Mouse (Mus musculus) heart, adult 8-10 months (tissue): ENCODE measurements around the gene Hyal3. TPM values are rescaled to one million over a fixed set of nuclear protein-coding genes. Genes with fewer than 3 reads are reported as not detected.

Experiments used
- DNase-seq: peaks from one replicate; pipeline ENCODE4 v3.0.0; 2022; ENCODE audit warnings: low spot score
- total RNA-seq, 4 experiments: library from RNA; stranded (reverse); gene quantifications; 2 replicates each; pipeline ENCODE4 v1.2.4; 2022

Gene Hyal3
- total RNA-seq, 4 experiments from 2014 or later = 0.20 to 0.72 (median 0.25) TPM

DNA sequence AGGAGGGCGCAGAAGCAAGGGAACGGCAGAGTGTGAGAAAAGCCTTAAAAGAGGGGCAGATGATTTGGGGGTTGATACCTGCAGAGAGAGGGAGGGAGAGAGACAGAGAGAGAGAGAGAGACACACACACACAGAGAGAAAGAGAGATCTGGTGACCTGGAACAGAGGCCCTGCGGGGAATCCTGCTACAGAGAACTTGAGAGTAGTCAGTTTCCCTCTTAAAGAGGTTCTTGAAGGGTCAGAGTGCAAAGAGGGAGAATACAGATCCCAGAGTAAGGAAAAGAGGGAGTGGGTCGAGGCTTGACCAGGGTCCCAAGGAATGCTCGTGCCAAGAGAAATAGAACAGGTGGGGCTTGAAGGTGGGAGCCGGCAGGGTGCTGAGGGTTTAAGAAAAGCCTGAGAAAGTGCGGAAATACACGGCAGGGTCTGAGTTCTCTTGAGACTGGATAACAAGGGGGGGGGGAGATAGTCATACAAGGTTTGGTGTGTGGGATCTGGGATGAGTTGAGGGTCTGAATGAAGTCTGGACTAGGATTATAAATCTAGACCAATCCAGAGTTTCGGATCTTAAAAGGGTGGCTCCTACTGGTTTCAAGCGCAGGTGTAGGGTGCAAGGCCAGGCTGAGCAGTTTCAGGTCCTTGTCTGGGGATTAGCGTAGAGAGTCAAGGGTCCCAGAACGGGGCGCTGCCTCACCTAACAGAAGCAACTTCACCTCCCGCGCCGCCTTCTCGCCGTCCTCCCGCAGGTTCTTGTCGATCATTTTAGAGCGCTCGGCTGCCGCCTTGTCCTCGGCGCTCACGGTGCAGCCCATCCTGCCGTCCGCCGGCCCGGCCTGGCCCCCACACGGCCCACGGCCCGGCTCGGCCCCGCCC is 54.0 kb downstream of the Hyal3 start:
- no peak for DNase-seq

- DNase-seq = peak; percentile 99
Observed at GRCm38 (mm10) chr9:107635279-107636028, 54.8 kb downstream of the Hyal3 start, which contains the start of gene Gnai2. Gene Gnai2, minus strand, starts transcription at chr9:107635367.

Other genes with a start within 250 kb of the Hyal3 start
- gene Hemk1, start 242.5 kb upstream of the Hyal3 start, total RNA-seq = 10 to 100 TPM; 17.3 to 24.0 (median 19.9) TPM
- 10 to 100 TPM in 1 of 4 experiments, 1 to 10 TPM in 3; 5.6 to 10.3 (median 6.4) TPM for gene 6430571L13Rik, start 240.2 kb upstream of the Hyal3 start, total RNA-seq
- 10 to 100 TPM; 10.4 to 18.4 (median 12.3) TPM for gene Cacna2d2, start 181.2 kb upstream of the Hyal3 start, total RNA-seq
- gene Tmem115, start 46.9 kb upstream of the Hyal3 start, total RNA-seq = 10 to 100 TPM; 21.2 to 25.6 (median 22.2) TPM
- 1 to 10 TPM; 5.1 to 6.3 (median 5.4) TPM for gene Cyb561d2, start 38.6 kb upstream of the Hyal3 start, total RNA-seq
- 10 to 100 TPM; 18.4 to 22.6 (median 21.2) TPM for gene Nprl2, start 38.6 kb upstream of the Hyal3 start, total RNA-seq
- under 1 TPM in 2 of 4 experiments, not detected in 2; 0.35 to 0.40 TPM for gene Zmynd10, start 33.5 kb upstream of the Hyal3 start, total RNA-seq
- gene Rassf1, start 29.3 kb upstream of the Hyal3 start, total RNA-seq = 10 to 100 TPM; 12.9 to 14.9 (median 14.4) TPM
- gene Tusc2, start 17.6 kb upstream of the Hyal3 start, total RNA-seq = 10 to 100 TPM; 40.0 to 46.9 (median 40.2) TPM
- gene Hyal2, start 12.9 kb upstream of the Hyal3 start, total RNA-seq = 10 to 100 TPM; 31.2 to 45.8 (median 40.6) TPM
- gene Hyal1, start 3.9 kb upstream of the Hyal3 start, total RNA-seq = 1 to 10 TPM; 4.6 to 6.6 (median 5.1) TPM
- 10 to 100 TPM; 18.8 to 24.3 (median 21.1) TPM for gene Naa80, start 1.9 kb upstream of the Hyal3 start, total RNA-seq
- gene Ifrd2, start 6.8 kb downstream of the Hyal3 start, total RNA-seq = 10 to 100 TPM; 43.7 to 58.2 (median 47.5) TPM
- 10 to 100 TPM; 21.1 to 33.0 (median 24.2) TPM for gene Sema3b, start 28.4 kb downstream of the Hyal3 start, total RNA-seq
- 100 to 1,000 TPM; 227 to 299 (median 259) TPM for gene Gnai2, start 54.5 kb downstream of the Hyal3 start, total RNA-seq
- 10 to 100 TPM; 62.8 to 91.0 (median 81.6) TPM for gene Slc38a3, start 88.7 kb downstream of the Hyal3 start, total RNA-seq
- not detected for gene Gnat1, start 98.9 kb downstream of the Hyal3 start, total RNA-seq
- 10 to 100 TPM; 11.9 to 16.5 (median 14.3) TPM for gene Sema3f, start 129.7 kb downstream of the Hyal3 start, total RNA-seq
- 10 to 100 TPM; 34.0 to 45.4 (median 39.7) TPM for gene Rbm5, start 190.2 kb downstream of the Hyal3 start, total RNA-seq